Mouse (Mus musculus) heart, adult 11 months (tissue): ENCODE results near the gene Gm20814.
"Not testable (repeated sequence)": the region's sequence is repeated elsewhere in the genome, so short reads cannot be mapped to it uniquely, and the experiment has no call there.

Experiments
- DNase-seq: peaks from one replicate; pipeline ENCODE4 v3.0.0; 2022

The Gm20814 gene

DNA sequence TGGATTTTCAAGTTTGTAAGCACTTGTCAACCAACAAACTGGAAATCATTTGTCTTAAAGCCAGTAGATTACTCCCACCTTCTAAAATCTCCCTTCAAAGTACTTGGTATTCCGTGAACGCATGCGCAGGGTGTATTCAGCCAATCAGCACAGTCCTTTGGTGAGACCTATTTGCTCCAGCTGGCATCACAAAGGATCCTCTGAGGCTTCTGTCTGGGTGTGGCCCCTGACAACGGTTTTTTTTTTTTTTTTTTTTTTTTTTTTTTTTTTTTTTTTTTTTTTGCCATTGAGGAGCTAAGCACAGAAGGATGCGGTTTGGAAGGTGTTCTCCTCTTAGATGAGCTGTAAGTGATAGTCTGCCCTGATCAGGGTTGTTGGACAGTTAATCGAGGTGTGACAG is at the start of gene Gm20814:
Gene Gm20814 (plus strand): TSS at position 301 of the 400 bp plus-strand sequence.
- not testable (repeated sequence) for DNase-seq
